Mouse (Mus musculus) R1 (cell line): ENCODE measurements around the gene Cep112.

Source experiments
- DNase-seq: peaks from one replicate; pipeline ENCODE4 v3.0.0-alpha.2; 2018; ENCODE audit warnings: low read depth, low spot score

Cep112 gene

DNA sequence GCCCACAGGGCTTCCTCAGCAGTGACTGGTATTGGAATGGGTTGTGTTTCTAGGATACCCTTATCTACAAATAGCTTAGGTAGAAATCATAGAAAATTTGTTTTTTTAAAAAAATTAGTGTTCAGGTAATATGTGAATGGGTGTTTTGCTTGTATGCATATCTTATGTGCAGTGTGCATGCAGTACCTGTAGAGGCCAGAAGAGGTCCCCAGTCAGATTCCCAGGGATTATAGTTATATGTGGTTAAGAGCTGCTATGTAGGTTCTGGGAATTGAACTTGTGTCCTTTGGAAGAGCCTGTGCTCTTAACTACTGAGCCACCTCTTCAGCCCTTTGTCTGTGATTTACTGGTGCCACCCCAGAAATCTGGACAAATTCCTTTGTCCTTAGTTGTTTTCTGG is 22.2 kb downstream of the Cep112 start:
- DNase-seq: peak; percentile 44

GRCm38 (mm10) chr11:108449811-108450210 is 24.8 kb downstream of the Cep112 start:
- DNase-seq: peak; percentile 49

- DNase-seq: no peak
These were observed 34.6 kb downstream of the Cep112 start for GRCm38 (mm10) chr11:108459599-108459998.

DNA sequence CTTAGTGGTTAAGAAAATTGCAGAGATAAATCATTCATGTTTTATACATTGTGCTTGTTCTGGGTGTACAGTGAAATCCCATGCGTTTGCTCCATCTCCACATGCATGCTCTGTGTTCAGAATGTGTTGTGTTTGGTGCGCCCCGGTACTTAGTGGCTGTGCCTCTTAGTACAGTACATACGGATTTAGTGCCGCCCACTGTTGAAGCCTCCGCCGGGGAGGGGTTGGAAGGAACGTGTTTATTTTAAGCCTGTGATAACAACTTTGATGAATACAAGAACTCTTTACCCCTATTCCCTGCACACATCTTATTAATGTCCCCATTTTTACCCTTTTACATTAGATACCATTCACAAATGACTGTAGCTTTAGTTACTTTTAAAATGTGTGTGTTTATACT is 39.1 kb downstream of the Cep112 start:
- no peak for DNase-seq

- DNase-seq: no peak
These were observed 39.8 kb downstream of the Cep112 start for GRCm38 (mm10) chr11:108464715-108465301.

DNA sequence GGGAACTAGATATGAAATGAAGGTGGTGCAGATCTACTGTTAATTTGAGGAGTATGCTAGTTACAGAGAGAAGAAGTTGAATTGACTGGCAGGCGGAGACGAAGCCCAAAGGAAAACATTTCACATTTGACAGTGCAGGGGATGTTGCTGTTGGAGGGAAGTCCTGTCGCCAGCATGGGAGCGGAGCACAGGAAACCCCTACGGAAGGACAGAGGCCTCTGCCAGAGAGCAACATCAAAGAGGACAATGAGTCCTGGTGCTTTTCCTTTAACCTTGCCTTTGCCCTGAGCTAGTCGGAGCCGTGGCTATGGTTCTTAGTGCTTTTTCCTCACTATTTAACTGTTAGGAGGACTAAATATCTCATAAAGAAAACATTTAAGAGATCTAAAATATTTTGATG is 50.7 kb downstream of the Cep112 start:
- no peak for DNase-seq

GRCm38 (mm10) chr11:108476226-108476625 is 51.2 kb downstream of the Cep112 start:
- DNase-seq: no peak

DNA sequence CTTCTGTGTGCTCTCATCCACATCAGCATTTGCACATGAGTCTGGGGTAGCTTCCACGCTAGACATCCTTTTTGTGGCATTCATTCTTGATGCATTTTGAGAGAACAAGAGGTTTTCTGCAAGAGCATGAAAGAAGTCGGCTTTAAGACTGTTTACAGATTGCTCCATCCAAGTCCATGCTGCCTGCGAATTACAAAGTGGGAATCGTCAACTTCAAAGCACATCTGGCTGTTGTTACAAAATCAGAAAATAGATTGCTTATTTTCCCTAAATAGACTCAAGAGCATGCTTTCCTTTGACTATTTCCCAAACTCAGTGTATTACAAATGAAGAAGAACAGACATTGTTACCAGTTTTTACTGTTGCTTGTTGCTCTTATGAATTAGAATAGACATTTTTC is 59.0 kb downstream of the Cep112 start:
- DNase-seq: no peak

GRCm38 (mm10) chr11:108488256-108488655 is 63.3 kb downstream of the Cep112 start:
- no peak for DNase-seq

DNA sequence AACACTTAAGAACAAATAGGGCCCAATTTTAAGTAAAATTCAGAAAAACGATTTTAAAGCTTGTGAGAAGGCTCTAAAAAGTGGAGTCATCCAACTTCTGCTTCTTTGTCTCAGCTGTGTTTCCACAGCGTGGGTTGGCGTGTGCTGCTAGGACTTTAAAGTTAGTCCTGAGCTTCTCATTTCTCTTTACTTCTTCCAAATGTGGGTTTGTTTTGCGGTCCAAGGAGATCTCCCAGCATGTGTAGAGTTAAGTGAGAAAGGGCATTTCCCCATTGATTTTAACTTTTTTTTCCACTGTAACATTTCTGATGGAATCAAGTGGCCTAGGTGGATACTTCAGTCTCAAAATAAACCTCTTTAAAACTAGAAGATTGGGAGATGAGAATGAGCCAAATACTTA is 64.9 kb downstream of the Cep112 start:
- DNase-seq: no peak

DNA sequence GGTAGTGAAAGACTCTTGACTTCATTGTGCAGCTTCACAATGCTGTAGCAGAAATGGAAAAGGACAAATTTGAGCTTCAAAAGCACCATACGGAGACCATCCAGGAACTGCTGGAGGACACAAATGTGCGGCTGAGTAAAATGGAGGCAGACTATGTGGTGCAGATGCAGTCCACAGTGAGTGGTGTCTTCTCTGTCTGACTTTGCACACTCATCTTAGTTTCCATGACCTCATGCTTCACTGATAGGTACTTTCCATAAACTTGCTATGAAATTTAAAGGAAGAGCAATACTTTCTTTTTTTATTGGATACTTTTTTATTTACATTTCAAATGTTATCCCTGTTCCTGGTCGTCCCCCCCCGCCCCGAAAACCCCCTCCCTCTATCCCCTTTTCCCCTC is 83.2 kb downstream of the Cep112 start:
- no peak for DNase-seq

- DNase-seq: no peak
These were observed 102.9 kb downstream of the Cep112 start for GRCm38 (mm10) chr11:108527725-108528363.

DNA sequence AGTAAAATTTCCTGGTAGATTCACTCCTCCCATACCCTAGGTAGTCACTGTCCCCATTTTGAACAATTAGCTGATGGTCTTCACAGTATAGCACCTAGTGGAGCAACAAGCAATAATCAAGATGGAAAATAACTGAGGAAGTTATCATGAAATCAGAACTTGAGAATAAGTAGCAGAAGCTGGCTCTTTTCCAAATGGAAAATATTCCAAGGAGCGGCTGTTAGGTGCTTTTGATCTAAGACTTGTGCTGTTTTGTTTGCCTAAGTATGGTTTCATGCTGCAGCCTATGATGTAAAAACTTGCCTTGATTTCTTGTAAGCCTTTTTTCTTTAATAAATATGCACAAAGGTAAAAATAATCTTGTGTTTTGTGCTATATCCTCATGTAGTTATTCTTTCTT is 107.9 kb downstream of the Cep112 start:
- DNase-seq: no peak

GRCm38 (mm10) chr11:108534014-108534413 is 109.0 kb downstream of the Cep112 start:
- no peak for DNase-seq

DNA sequence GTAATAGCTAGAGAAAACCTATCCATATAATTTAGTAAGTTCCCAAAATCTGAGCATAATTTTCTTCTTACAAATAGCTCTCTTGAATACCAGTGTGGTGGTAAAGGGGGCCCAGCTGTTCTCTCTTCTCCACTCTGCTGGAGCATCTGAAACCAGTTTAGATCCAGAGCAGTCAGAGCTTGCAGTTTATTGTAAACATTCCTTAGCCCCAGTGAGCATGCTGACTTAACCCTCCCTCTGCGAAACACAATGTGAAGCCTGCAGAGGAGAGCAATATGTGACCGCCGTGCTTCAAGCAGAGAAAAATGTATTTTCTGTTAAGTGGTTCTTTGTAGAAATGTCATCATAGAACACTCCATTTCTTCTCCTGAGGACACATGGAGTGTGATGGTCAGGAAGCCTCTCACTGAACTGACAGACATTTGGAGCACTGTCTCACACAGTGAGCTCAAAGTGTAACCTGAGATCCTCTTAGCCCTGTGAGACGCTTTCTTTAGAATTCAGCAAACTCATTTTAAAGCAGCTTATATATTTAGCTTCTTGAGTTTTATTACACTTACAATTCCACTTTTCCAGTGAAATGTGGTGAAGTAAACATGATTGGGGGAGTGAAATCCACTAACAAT is 128.1 kb downstream of the Cep112 start:
- no peak for DNase-seq

DNA sequence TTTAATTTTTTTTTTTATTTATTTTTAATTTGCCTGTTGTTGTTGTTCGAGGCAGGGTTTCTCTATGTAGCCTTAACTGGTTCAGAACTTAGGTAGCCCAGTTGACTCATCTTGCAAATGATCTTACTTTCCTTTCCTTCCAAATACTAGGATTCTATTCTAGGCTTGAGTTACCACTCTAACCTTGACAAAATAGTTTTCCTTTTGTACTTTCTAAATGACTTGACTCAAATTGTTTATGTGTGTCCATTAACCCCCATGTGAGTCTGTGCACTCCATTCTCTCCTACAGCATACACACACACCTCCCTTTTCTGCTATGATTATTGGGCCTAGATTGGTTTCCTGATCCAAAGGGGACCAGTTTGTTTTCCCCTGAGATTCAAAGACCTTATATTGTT is 128.9 kb downstream of the Cep112 start:
- DNase-seq: no peak

DNA sequence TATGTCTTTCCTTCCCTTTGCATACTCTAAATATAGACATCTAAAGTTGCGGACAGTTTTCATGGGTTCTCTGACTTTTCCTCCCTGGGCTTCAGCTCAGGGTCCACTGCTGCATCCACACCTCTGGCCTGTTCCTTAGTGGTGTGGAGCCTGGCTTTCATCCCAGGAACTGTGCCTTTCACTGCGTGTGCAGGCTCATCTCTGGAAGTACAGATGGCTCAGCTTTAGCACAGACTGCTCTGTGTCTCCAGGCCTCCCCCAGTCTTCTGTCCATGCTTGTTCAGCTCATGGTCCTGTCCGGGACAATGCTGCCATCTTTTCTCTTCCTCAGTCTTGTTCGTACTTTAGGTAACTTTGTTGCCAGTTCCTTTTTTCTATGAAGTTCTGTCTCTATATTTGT is 133.6 kb downstream of the Cep112 start:
- no peak for DNase-seq

DNA sequence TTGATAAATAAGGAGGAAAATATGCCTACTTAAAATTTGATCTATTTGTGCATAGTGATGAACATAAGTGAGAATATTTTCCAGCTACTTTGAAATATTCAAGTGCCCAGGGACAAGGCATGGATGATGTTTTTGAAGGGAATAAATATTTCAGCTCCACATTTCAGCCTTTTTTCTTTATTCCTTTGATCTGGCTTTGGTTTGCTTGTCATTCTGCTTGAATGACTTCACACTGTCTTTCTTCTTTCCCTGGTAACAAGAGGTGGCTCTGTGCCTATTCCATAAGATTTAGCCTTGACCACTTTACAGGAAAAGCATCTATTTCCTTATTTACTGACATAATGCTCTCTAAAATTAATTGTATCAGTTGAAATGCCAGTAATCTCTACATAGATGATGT is 134.5 kb downstream of the Cep112 start:
- no peak for DNase-seq

GRCm38 (mm10) chr11:108562076-108562475 is 137.1 kb downstream of the Cep112 start:
- DNase-seq: no peak

DNA sequence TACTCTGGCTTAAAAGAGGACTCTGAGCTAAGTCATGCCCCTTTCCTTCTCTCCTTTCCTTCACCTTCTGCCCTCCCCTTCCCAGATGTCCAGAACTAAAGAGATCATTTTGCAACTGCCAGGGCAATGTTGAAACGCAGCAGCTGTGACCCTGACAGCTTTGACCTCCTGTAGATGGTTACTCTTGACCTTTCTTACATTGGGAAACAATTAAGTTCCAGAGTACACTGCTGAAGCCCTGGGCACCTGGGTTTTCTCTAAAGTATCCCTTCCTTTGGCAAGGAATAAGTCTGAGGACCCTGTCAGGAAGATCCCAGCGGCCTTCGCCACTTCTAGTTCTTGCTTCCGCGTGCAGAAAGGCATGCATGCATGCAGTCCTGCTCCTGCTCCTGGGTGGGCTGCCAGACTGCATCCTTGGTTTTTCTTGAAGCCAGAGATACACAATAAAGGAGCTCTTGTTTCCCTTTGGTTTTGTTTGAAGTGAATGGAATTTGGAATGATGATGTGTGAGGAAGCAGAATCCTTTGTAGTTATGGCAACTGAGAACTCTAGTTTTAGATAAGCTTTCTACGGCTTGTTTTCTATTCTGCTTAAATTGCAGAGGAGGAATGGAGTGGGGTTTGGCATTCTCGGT is 161.7 kb downstream of the Cep112 start:
- peak; percentile 4 for DNase-seq

- no peak for DNase-seq
These were observed 168.4 kb downstream of the Cep112 start for GRCm38 (mm10) chr11:108593207-108593958.

DNA sequence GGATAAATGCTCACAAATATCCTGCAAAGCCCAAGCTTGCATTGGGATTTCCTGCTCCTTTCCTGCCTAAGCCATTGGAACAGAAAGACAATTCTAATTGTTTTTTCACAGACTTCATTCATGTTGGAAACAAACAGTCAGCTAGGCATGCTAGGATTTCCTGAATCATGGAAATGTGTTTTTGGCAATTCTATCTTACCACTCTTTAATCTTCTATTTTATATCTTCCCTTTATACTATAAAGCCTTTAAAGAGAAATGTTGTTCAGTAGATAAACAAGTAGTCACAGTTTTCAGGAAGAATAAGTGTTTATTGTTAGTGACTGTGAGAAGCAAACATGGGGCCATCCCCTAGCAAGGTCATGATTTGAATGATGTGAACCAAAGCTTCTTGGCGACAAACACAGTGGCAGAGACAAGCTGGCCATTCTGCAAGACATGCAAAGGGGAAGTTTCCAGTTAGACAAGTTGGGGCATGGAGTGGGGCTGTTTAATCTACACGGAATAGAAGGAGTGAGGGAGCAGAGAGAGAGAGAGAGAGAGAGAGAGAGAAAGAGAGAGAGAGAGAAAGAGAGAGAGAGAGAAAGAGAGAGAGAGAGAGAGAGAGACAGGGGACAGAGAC is 169.1 kb downstream of the Cep112 start:
- no peak for DNase-seq
